Mouse (Mus musculus): ENCODE results near the gene Rfxap.

The Rfxap gene

DNA sequence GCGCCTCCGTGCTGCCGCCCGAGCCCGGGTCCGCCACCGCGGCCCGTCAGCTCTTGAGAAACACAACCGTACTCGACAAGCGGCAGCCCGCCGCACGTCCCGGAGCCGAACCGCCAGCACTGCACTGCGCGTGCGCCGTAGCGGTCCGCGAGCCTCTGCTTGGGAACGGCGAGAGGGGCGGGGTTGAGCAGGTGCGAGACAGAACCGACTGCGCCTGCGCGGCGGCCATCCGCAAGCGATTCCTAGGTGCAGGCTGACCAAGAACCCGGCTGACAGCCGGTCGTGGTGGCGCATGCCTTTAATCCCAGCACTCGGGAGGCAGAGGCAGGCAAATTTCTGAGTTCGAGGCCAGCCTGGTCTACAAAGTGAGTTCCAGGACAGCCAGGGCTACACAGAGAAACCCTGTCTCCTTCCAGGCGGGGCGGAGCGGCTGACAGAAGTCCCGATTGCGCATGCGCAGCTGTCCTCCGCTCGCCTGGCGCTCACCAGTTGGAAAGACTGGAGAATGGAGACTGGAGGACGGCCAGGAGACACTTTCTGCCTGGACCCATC is at the start of gene Rfxap:
Gene Rfxap, minus strand, starts transcription at position 126 of the 552 bp plus-strand sequence.
- peak; percentile 98 for DNase-seq

DNA sequence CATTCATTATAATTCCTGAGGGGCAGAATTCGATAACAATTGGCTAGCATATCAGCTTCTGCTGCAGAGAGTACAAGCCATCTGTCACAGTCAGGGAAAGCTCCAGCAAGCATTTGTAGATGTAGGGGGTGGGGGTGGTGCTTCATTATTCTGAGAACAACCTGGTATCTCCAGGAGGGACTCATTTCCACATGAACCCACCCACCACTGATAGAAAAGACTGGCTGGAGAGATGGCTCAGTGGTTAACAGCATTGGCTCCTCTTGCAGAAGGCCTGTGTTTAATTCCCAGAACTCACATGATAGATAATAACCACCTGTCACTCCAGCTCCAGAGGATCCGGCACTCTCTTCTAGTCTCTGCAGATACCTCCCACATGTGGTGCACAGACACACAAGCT is 27.8 kb upstream of the Rfxap start:
- DNase-seq, result no peak

DNA sequence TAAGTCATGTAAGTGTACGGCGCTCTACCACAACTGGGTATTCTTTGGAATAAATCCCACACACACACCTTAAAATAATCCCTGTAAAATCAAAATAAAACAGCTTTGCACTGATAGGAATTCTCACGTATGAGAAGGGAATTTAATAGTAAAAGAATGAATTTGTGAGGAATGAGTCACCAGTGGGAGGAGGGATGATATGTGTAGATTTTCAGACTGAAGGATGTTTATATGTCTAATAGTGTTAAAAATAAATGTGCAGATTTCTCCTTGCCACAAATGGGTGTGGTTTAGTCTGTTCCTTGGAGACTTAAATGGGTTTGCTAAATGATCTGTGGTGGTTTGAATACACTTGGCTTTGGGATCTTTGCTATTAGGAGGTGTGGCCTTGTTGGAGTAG is 24.9 kb upstream of the Rfxap start:
- no peak for DNase-seq

DNA sequence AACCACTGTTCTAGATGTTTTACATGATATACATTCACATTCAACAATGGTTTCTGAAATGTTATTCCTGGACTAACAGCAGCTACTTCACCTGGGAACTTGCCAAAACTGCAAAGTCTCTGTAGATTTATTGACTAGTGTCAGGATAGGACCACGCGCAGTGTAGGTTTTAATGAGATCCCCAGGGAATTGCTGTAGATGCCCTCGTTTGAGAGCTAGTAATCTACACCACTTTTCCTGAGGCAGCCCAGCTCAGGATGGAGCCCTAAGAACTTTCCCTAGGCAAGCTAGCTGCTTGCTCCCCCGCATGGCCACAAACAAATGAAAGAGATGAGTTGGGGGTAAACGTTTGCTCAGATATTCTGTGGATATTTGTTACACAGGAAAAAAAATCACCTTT is 14.9 kb upstream of the Rfxap start:
- no peak for DNase-seq

DNA sequence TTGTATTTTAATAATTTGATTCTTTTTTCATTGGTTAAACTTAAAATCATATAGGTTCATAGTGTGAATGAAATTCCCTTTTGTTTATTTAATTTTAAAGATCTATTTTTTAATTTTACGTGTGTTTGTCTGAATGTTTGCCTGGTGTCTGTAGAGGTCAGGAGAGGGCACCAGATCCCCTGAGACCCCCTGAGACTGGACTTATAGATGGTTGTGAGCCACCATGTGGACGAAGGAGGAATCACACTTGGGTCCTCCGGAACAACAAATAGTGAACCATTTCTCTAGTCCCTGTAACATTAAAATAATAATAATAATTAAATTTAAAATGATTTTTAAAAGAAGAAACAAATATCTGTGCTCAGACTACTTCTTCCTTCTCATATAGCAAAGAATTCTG is 7.7 kb upstream of the Rfxap start:
- DNase-seq, result no peak

DNA sequence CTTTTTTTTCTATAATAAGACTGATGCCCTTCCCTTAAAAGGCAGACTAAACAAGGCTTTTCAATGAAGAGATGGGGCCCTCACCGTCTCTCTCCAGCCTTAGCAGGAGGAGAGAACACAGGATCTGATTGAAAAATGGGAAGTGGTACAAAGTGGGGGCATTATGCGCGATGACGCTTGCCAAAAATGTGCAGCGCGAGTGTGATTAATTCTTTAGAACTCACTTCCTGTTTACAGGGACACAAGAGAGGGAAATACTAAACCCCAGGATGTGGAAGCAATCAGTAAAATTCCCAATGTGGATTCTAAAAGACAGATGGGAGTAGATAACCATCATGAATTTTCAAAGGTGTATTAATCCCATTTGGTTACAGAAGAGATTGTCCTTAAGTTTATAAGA is 7.0 kb upstream of the Rfxap start:
- DNase-seq, result no peak

DNA sequence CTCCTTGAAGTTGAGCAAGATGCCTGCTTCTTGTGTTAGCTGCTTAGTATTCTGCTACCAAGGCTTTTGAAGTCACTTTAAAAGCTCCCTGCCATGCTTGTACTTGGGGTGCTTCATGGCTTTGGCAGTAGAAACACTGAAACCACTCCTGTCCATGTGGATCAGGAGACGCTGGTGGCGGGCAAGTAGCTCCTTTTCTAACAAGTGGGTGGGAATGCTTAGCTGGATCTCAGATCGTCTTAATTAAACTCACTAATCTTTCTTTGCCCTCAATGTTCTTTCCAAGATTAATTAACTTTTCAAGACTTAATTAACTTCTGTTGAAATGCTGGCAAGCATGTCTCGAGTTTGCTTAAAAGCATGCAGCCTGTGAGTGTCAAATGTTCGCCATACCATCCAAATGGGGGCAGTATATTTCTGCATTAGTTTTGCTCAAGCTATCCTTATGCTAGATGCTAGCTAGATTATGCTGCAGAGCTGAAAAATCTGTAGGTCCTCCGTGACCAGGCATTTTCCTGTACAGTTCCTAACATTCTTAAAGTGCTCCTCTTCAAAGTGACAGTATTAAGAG is 5.9 kb upstream of the Rfxap start:
- DNase-seq, result no peak

DNA sequence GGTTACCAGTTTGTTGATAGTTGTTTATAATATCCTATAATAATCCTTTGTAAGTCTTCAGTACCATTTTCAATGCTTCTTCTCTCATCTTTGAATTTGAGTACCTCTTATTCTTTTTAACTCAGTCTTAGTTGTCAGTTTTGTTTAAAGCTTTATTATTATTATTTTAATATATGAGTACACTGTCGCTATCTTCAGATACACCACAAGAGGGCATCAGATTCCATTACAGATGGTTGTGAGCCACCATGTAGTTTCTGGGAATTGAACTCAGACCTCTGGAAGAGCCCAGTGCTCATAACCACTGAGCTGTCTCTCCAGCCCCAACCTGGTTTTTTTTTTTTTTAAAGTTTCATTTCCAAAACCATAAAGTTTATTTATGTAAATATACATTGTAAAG is 4.0 kb upstream of the Rfxap start:
- DNase-seq, result no peak

DNA sequence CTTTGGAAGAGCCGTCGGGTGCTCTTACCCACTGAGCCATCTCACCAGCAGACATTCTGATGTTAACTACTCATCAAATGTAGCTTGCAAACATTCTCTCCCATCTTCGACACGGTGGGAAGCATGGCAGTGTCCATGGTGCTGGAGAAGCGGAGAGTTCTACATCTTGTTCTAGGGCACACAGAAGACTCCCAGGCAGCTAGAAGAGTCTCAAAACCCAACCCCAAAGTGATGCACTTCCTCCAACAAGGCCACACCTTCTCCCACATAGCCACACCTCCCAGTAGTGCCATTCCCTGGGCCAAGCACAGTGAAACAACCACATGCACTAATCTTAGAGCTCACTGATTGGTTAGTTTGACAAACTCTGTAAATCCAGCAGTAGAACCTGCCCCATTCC is 1.5 kb upstream of the Rfxap start:
- no peak for DNase-seq

DNA sequence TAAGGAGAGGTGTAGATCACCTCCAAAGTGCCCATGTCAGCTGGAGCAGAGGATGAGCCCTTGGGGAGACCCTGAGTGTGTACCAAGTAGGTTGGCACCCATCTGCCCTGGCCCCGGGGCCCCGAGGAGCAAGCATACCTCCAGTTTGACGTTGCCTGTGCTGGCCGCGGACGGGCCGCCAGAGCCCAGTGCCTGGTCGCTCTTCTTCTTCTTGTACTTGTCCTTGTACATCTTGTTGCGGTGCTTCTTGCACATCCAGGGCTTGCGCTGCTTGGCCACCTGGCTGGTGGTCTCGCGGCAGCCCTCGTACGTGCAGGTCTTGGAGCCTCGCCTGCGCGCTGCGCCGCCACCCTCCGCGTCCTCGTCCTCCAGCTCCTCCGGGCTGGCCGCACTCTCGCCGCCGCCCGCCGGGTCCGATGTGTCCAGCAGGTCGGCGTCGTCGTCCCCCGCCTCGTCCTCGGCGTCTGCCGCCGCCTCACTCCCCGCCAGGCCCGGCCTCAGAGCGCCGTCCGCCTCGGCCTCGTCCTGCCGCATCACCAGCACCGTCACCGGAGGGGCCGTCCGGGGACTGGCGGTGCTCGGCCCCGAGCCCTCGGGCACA is 430 bp downstream of the Rfxap start:
- no peak for DNase-seq

DNA sequence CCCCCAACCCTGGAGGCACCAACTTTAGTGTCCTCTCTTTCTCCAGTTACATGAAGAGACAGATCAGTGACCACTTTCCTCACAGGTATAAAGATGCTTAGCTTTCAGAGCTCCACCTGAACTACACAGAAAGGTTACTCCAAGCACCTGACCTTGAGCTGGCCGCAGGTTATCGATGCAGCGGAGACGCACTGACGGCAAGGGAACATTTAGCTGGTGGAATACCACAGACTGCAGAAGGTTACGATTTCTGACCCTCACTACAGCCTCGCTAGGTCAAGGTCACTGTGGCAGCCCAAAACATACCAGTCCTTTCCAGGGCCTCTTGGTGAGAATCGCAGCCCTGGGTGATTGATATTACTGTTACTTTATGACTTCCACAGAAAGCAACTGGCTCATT is 3.9 kb downstream of the Rfxap start:
- DNase-seq, result no peak

DNA sequence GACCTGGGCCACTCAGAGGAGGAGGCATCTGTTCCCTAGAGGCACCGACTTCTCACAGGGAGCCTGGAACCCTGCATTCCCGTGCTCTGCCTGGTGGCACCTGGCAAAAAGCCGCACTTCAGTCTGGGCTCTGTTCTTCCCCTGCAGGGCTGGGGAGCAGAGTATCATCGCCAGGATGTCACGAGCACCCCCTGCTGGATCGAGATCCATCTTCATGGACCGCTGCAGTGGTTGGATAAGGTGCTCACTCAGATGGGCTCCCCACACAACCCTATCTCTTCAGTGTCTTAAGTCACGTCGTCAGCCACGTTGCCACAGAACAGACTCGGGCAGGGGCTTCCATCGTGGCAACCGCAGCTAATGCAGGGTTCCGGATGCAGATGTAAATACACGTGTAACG is 10.4 kb downstream of the Rfxap start:
- peak; percentile 48 for DNase-seq

DNA sequence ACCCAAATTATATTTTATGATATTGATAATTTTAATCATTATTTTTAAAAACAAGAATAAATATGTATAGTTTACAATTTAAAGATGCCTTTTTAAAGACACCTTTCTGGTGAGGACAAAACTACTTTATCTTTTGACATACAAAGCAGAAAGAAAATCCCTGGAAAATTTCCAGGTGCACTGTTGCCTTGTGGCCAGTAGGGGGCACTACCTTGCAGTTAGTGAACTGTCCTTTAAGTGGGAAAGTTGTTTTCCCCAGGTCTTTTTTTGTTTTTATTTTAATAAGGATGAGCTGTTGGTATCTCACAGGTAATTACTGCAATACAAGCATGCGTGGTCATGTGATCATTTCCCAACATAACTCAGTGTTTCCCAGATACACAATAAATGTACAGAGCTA is 11.8 kb downstream of the Rfxap start:
- no peak for DNase-seq

DNA sequence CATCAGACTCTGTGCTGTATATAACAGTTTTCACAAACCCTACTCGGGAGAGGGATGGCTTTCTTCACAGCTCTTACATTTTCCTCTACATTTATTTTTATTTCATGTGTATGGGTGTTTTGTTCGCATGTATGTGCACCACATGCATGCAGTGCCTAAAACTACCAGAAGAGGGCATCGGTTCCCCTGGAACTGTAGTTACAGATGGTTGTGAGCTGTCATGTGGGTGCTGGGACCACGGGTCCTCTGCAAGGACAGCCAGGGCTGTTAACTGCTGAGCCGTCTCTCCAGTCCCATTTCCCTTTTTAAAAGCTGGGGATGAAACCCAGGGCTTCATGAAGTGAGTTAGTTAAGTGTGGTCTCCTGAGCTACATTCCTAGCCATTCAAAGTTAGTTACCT is 12.2 kb downstream of the Rfxap start:
- no peak for DNase-seq

DNA sequence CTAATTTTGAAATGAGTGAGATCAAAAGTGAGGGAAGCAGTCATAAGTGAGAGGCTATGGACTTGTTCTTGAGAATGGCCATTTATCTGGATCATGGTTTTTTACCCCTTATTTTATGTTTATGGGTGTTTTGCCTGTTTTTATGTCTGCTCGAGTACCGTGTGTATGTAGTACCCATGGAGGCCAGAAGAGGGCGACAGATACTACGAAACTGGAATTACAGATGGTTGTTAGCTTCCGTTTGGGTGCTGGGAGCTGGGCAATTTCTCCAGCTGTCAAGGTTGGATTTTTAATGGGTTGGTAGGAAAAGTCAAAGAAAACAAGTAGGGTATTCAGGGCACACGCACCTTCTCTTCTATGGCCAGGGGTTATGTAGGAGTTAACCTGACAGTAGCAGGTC is 13.8 kb downstream of the Rfxap start:
- DNase-seq, result no peak

DNA sequence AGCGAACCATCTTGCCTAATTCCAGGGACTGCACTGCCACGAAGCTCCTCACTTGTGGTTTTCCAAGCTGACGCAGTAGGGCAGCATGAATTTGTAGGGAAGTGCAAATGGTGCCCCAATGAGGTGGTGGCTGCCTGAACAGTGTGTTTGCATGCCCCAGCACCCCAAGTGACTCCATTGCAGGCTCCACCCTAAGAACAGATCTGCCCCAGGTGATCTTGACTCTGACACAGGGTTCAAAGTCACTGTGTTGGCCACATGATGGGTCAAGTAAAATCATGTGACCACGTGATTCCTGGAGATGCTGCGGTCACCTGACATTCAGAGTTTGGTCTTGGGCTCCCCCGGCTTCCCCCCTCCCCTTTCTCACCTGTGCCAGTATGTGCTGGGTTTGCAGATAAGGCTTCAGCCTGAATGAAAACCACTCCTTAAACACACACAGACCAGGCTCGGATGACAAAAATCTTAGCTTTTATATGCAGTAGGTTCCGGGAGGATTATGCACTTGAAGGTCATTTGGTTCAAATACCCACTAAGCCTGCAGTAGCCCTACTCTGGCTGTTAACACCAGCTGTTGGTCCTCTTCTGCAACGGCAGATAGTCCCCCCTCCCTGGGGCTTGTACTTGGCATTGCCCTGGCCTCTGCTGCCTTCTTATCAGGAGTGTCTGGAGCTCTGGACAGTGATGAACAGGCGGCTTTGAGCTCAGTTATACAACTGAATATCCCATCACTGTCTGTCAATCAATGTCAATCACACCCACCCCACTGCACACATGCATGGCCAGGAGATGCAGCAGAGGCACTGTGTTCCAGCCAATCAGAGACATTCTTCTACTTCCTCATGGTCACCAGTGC is 15.5 kb downstream of the Rfxap start:
- DNase-seq, result no peak

DNA sequence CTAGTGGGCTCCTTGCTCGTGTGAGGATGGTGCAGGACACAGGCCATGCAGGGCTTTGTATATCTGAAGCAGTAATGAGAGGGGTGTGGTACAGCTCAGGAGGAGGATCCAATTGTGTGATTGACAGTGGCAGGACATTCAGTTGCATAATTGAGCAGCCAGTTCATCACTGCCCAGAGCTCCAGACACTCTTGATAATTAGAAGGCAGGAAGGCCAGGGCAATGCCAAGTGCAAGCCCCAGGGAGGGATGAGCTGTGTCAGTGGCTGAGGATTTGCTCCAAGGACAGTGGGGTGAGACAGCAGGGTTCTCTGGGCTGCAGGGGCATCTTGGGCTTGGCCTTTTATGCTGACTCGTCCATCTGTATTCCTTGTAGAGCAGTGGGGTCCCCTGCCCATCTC is 17.0 kb downstream of the Rfxap start:
- DNase-seq, result no peak

DNA sequence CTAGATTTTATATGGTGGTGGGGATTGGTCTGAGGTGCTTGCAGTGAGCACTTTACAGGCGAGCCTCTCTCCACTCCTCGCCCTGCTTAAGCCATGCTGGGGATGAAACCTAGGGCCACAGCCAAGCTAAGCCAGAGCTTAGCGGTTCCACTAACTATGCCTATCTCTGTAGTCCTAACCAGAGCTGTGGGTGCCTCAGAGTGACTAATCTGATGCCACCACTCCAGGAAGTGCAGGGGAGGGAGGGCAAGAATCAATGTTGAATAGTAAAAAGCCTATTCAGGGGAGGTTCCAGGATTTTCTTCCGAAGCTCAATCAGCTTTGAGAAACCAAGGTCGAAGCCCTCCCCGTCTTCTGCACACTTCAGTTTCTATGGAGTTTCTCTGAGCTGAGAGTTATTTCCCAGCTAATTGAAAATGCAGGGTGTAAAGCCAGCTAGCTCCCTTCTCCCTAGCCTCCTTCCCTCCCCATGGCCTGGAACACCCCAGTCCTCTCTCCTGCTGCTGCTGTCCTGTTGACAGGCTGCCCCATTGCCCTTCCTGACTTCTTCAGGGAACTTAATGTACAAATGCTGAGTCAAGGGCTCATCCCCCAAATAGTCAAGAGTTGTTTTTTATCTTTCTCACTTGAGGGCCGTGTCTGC is 31.5 kb downstream of the Rfxap start:
- DNase-seq, result no peak

DNA sequence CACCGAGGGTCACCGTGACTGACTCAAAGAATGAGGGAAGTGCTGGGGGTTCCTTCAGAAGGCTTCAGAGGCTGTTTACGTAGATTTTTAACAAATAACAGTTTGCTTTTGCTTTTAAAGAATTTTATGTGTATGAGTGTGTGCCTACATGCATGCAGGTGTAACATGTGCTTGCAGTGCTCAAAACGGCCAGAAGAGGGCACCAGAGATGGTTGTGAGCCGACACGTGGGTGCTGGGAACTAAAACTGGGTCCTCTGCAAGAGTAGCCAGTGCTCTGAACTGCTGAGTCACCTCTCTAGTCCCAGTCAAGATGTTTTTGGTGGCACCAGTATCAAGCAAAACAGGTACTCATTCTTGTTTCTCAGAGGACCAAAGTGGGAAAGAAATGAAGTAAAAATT is 34.0 kb downstream of the Rfxap start:
- no peak for DNase-seq

DNA sequence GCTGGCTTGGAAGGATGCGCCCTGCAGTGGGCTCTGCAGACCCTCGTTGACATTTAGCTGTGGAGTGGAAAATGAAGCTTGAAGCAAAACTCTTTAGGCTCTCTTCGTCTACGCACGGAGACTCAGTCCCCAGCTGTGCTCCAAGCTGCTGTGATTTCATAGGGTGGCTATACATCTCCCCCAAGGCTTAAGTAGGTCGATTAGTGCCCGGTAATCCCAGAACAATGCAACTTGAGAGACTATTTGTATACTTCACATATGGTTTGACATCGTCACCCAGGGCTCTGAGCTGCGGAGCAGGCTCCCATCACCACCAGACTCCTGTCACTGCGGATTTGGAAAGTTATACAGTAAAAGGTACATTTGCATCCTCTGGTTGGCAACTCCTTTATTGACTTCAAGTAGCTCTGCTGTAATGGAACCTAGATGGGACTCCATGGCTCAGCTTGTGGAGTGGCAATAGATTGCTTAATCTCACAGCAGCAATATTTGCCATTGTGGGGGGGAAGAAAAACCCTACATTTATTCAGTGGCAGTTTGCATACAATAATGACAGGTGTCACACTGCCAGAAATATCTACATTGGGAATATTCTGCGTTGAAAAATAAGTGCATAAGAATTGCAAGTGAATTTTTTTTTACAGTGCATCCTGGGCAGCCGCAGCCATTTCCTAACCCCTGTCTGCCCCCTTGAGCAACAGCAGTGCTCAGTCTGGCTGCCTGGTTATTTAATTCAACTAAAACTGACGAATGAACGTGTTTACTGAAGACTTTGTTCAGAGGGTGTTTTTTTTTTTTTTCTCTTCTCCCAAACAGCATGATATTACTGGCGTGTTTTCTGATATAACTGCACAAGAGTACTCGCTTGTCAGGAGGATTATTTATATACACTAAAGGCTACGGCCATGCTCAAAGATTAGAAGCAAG is 38.0 kb downstream of the Rfxap start:
- no peak for DNase-seq

DNA sequence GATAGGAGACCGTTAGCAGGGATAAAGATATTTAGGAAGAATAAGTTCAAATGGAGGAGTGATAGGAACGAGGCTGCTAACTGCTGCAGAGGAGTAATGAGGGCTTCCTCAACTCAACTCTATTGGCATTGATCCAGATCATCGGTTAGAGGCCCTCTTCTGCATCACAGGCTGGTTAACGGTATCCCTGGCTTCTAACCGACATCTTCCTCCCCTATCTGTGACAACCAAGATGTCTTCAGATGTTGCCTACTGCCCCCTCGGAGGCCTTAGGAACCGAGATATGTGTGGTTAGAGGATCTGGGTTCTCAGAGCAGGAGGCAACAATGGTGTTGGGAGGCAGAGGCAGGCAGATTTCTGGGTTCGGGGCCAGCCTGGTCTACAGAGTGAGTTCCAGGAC is 39.0 kb downstream of the Rfxap start:
- no peak for DNase-seq

DNA sequence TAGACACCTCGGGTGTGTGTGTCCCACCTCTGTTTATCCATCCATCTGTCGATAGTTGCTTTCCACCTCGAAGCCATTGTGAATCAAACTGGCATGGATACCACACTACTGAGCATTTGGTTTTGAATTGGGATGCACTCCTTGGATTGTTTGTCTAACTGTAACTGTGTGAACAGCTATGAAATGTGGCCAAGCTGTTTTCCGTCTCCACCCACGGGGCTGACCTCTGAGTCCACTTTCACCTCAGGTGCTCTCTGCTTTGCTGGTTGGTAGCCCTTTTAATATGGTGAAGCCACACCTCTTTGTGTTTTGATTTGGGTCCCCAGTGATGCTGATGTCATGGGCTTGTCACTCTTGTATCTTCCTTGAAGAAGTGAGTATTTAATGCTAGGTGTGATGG is 40.8 kb downstream of the Rfxap start:
- no peak for DNase-seq

DNA sequence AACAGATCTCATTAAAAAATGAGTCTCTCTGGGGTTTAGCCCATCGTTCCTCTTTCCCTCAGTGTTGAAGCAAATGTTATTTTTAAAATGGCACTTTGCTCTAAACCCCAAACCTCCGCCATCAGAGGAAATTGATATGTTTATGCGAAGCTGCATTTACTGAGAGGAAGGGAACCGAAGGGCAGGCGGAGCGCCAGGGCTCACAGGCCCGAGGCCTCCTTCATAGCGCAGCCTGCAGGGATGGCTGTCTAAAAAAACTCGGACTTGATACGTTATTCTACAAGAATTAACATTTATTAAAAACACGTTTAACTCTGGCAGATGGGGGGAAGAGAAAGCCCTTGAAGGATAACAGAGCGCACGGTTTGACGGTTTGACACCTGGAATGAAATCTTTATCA is 41.6 kb downstream of the Rfxap start:
- DNase-seq, result no peak
